Mouse (Mus musculus): ENCODE measurements around the gene Exoc8. TPM values are rescaled to one million over a fixed set of nuclear protein-coding genes. Genes with fewer than 3 reads are reported as not detected.
A peak's percentile ranks its signal among the peaks of the same experiment; 100 is the strongest.

The Exoc8 gene
- total RNA-seq, 2 experiments from 2014 or later: 17.1 to 19.8 TPM

DNA sequence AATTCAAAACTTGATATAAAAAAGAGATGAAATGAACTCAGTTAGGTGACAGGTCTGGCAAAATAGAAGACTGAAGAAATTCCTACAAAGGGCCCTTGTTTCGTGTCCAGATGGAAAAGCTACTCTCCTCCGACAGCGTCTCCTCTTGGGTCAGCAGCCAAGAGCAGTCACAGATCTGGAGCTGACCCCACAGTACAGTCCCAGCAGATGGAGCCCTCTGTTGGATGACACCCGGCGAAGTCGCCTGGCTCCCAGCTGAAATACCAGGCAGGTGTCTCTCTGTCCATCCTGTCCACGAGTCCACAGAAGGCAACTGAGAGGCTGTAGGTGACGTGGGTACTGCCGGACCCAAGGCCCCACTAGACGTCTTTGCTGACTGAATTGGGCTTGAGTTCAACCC lies 12.8 kb upstream of the Exoc8 start:
- DNase-seq (ENCODE audit: low spot score in 2 of 2): no peak

DNA sequence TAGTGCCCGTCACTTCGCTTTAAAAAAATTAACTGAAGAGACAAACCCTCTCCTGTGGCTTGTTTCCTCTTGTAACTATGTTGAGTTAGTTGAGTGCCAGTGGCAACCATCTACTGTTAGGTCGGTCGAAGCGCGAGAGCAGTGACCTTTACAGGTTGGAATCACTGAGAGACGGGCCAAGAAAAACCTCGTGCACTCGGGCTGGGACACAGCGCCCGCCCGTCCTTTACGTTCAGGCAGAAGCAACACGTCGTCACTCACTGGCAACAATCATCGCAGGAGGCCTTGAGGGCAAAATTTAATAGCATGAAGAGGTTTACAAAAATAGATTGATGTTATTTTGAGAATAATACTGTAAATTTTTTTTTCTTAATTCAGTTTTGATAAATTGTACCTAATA lies 12.4 kb upstream of the Exoc8 start:
- no peak for DNase-seq (ENCODE audit: low spot score in 2 of 2)

DNA sequence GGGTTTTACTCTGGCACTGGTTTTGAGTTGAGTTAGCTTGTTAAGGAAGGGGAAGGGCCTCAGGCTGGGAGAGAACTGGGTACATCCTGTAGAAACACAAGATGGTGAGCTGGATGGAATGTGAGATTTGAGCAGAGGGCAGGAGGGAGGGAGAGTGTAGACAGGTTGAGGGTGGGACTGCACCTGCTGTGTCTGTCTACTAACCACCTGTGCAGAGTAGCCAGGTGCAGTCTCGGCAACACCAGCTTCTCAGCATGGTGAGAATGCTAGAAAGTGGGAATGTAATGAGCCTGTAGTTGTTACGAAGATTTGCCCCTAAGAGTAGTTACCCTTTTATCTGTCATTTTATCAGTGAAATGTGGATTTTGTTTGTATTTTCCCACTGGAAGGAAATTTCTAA lies 8.0 kb upstream of the Exoc8 start:
- no peak for DNase-seq (ENCODE audit: low spot score in 2 of 2)

DNA sequence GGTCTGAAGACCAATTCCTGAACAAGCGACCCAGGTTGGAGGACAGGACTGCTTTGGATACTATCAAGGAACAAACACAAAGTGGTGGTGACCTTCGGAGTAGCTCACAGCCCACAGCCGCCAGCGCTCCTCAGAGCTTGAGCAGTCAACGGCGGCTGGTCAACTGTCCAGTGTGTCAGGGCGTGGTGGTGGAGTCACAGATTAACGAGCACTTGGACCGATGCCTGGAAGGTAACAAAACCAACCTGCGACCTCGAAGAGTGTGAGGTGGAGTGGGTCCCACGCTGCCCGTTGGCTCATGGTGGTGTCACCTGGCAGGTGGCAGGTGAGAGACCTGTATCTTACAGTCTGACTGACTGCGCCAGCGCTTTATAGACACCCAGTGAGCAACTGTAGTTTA lies 5.7 kb upstream of the Exoc8 start:
- DNase-seq (ENCODE audit: low spot score in 2 of 2): no peak

DNA sequence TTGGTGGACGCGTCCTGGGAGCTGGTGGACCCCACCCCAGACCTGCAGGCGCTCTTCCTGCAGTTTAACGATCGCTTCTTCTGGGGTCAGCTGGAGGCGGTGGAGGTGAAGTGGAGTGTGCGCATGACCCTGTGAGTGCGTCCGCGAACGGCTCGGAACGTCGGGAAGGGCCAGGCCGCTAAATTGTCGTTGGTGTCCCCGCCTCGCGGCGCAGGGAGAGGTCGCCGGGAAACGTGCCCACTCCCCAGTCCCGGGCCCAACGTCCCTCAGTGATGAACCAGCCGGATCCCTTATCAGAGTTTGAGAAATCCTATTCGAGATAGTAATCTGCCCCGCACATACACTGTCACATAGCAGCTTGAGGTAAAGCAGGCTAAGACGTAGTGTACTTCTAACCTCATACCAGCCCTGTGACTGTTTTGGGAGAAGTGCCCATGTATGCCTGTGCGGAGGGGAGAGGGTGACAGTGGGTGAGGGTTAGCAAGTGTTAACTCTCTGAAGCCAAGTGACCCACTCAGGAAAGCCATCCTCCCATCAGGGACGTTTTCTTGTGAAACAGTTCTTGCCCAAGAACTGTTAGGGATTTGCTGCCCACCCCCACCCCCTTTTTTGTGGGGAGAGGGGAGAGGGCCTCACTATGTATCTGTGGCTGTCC lies 873 bp upstream of the Exoc8 start:
- DNase-seq (ENCODE audit: low spot score in 2 of 2): peak in 1 of 2 experiments; percentile 18

DNA sequence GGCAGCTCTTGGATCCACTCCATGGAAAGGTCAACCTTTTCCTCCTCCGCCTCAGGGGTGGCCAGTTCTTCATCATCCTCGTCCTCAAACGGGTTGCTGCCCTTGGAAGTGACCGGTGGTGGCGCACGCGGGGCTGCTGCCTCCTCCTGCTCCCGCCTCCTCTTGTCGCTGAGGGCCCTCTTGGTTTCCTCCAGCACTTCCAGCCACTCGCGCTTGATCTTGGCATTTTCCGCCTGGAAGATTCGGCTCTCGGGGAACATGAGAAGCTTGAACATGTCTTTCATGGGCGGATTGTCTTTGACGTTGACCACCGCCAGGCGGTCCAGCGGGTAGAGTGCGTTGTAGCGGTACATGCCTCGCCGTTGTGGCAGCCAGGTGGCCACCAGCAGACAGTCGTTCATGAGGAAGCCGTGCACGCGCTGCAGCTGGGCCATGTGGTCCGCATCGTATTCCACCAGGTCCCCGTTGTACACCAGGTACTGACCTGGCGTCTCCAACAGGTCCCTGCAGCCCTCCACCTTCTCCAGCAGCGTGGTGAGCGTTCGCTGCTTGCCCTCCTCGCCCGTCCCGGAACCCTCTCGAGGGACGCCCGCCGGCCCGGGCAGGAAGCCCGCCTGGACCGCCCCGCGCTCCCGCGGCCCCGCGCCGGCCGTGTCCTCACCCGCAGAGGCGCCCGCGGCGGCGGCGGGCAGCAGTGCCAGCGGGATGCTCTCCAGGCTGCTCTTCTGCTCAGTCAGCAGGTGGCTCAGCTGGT lies 696 bp downstream of the Exoc8 start:
- DNase-seq (ENCODE audit: low spot score in 2 of 2): peak; percentile 50 to 51

DNA sequence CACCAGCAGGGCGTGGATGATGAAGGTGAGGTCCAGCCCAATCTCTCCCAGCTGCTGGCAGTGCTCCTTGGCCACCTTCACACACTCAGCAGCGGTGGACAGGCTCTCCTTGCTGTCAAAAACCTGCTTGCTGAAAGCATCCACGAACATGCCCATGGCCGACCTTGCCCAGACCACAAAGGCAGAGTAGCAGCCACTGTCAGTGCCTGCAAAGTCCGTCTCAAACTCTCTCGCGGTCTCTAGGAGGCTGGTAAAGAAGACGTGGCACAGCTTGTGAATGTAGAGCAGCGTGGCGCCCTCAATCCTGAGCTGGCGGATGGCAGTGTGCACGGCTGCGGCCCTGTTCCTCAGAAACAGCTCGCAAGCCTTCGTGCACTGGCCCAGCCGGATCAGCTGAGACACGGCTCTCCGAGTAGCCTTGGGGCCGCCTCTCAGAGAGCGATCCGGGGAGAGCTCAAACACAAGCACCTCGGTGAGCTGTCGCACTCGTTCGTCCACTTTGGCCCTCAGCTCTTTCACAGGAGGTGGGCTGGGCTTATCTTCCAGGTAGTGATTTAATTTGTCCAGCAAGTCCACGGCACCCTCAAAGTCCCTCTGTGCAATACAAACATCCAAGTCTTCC lies 1.4 kb downstream of the Exoc8 start:
- DNase-seq (ENCODE audit: low spot score in 2 of 2): no peak

DNA sequence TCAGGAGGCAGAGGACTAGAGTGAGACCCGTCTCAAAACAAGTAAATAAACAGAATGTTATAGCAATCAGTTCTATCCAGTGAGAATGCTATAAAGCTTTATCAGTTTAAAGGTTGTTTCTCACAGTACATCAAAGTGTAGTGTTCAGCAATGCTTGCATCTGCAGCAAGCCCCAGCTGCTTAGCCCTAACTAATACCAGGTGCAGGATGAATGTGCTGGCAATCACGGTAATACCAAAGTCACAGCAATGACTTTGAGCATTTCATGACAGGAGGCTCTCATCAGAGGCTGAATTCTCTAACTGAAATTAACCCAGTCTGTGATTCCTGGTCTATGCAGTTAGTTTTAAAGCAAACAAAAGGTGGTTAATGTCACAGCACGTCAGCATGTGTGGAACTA lies 4.9 kb downstream of the Exoc8 start:
- no peak for DNase-seq (ENCODE audit: low spot score in 2 of 2)

DNA sequence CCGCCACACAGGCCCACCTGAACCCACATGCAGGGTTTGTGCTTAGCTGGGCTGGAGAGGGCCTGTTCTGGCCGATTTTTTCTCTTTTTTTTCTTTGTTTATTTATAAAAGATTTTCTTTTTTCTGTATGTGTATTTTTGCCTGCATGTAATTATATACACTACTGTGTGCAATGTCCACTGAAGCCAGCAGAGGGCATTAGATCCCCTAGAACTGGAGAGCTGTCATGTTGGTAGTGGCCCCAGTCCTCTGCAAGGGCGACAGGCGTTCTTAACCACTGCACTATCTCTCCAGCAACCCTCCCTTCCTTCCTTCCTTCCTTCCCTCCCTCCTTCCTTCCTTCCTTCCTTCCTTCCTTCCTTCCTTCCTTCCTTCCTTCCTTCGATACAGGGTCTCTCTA lies 9.1 kb downstream of the Exoc8 start:
- DNase-seq (ENCODE audit: low spot score in 2 of 2): no peak

DNA sequence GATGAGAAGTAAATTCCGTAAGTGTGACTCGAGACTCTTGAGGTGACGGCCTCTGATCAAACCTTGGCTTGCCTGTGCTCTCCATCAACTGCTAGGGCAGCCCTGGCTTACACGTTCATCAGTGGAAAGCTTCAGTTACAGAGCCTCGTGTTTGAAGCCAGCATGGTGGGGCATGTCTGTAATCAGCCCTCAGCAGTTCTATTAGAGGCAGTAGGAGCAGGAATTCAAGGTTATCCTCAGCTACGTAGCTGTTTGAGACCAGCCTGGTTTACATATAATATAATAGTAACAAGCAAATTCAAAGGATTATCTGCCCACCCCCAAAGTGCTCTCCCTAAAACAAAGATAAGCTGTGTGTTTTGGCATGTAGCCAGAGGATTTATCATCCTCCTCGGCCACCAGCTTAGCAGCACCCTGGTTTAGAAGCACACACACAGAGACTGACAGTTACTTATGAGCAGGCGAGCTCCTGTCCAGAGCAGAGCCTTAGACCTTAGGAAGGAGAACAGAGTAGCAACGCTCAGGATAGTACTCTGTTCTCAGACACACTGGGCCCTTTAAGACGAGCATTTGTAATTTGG lies 18.5 kb downstream of the Exoc8 start:
- DNase-seq (ENCODE audit: low spot score in 2 of 2): no peak

DNA sequence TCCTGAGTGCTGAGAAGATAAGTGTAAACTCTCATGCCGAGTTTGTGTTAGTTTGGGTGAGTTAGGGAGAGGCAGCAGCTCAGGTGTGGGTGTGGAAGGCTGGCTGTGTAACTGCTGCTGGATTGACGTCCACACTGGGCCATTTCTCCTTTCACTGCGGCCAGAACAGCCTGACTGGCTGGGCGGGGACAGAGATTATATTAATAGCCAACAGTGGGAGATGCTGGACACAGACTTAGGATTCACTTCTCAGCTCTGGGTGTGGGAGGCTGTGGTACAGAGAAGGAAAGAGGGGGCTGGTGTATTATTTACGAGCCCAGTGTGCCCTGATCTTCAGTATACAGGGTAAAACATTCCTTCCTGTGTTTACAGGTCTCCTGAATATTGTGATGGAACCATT lies 19.4 kb downstream of the Exoc8 start:
- DNase-seq (ENCODE audit: low spot score in 2 of 2): no peak

DNA sequence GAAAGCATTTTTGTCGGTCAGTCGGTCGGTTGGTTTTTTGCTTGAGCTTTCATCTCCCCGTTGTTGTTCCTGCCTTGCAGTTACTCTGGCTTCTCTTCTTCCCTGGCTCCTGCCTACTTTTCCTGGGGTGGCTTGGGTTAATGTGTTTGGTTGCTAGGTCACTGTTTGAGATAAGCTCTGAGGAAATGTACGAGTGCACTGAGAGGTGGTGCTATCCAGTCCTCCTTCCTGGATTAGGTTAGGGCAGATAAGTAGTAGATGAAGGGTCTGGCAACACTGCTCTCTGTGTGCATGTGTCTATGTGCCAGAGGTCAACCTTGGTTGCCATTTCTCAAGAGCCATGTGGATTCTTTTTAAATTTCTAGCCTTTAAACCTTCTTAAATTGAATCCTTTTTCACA lies 24.8 kb downstream of the Exoc8 start:
- no peak for DNase-seq (ENCODE audit: low spot score in 2 of 2)

DNA sequence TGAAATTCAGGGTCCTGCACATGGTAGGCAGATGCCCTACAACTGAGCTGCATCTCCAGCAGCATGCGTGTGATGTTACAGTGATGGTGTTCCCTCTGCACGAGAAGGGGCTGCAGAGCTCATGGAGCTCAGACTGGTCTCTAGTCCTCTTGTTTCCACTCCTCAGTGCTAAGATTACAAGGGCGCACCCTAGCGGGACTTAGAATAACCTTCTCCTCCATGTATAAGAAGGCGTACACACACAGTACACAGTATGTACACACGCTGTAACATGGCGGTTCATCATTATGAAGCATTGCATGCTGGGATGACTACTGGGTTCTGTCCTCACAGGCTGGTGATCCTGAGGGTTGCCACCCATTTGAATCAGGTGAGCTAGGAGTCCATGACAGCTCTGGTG lies 25.4 kb downstream of the Exoc8 start:
- no peak for DNase-seq (ENCODE audit: low spot score in 2 of 2)

DNA sequence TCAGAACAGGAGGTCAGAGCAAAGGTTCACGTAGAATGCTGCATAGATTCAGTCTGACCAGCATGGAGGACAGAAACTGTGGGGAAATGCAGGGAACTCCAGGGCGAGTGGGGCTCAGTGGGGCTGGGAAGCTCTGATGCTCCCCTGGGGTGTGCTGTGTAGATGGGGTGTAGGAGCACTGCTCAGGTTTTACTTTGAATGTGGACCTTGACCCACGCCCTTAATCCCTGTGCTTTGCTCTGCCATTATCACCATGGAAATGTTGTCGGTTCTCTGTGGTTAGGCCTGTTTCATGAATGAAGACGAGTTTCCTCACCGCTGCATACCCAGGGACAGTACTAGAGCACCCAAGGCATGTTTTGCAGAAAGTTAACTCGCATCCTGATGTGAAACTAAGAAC lies 26.0 kb downstream of the Exoc8 start:
- DNase-seq (ENCODE audit: low spot score in 2 of 2): no peak

DNA sequence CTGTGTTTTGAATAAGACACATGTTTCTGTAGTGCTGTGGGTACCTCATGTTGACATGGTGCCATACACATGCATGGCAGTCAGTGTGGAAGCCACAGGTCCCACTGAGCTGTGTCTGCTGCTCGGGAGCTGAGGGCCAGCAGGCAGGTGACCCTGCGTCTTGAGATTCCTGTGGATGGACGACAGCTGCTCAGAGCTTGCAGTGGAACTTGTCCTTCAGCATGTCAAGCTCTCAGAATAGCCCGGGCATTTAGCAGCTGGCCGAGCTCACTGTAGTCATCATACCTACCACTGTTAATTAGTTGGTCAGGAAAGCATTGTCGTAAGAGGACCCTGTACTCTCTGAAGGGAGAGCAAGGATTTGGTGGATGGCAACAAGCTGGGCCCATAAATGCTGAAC lies 27.8 kb downstream of the Exoc8 start:
- DNase-seq (ENCODE audit: low spot score in 2 of 2): no peak

DNA sequence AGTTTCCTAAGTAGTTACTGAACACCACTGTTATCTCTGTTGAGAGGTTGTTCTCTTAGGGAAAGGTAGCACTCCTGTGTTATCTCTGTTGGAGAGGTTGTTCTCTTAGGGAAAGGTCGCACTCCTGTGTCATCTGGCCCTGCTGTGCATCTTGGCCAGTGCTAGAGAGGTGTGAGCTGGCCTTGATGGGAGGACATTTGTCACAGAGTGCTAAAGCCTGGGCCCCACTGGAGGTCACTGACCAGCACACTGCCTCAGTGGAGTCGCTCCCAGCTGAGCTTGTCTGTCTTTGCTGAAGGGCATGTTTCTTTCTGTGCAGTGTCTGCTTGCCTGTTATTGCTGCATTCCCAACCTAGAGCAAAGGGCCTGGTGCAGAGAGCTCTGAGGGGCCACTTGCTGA lies 30.4 kb downstream of the Exoc8 start:
- DNase-seq (ENCODE audit: low spot score in 2 of 2): no peak

DNA sequence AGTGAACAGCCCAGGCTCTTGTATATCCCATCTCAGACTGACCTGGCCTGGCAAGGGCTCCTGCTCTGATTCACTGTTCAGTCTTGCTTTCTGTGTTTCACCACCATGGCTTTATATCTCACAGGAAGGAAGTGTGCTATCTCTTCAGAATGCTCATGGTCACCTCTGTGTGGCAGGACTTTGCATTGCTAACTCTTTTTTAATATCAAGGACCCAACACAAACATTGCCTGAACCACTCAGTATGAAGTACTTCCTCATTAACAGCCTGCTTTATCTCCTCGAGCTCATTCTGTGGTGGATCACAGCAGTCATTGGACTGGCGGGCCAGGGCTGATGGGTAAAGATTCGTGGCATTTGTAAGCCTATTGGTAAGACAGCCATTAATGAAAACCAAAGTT lies 30.8 kb downstream of the Exoc8 start:
- no peak for DNase-seq (ENCODE audit: low spot score in 2 of 2)

DNA sequence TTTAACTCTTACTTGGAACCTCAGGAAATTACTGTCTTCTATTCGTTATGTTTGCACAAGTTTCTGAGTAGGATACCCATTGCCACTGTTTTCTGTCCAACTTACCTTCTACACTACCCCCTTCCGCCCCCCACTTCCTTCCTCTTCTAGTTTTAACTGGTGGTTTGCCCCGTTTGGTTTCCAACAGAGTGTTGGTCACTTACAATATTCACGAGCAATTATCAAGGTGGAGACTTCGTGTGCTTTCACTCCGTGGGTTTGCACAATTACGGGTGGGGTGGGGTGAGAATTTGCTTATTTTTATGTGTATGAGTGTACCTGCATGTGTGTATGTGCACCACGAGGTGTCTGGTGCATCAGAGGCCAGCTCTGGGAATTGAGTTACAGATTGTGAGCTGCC lies 33.8 kb downstream of the Exoc8 start:
- no peak for DNase-seq (ENCODE audit: low spot score in 2 of 2)

DNA sequence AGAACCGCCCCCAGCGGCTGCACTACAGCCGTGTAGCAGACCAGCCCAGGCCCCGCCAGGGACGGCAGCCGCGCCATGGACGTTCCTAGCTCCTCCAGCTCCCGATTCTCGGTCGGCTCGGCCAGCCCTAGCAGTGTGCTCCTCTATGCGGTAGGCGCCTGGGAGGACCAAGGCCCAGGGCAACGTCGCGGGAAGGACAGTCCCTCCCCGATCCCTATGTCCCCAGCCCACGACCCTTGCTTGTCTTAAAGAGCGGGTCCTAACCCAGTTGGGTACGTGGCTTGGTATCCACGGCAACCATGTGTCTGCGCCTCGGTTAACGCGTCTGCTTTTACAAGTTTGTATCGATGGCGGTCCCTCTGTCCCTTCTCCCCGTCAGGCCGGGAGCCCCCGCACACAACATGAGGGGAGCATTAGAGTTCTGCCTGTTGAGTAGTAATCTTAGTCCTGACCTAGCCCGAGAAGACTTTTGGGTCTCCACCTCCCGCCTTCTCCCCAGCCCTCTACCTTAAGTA lies 34.3 kb downstream of the Exoc8 start:
- DNase-seq (ENCODE audit: low spot score in 2 of 2): no peak

DNA sequence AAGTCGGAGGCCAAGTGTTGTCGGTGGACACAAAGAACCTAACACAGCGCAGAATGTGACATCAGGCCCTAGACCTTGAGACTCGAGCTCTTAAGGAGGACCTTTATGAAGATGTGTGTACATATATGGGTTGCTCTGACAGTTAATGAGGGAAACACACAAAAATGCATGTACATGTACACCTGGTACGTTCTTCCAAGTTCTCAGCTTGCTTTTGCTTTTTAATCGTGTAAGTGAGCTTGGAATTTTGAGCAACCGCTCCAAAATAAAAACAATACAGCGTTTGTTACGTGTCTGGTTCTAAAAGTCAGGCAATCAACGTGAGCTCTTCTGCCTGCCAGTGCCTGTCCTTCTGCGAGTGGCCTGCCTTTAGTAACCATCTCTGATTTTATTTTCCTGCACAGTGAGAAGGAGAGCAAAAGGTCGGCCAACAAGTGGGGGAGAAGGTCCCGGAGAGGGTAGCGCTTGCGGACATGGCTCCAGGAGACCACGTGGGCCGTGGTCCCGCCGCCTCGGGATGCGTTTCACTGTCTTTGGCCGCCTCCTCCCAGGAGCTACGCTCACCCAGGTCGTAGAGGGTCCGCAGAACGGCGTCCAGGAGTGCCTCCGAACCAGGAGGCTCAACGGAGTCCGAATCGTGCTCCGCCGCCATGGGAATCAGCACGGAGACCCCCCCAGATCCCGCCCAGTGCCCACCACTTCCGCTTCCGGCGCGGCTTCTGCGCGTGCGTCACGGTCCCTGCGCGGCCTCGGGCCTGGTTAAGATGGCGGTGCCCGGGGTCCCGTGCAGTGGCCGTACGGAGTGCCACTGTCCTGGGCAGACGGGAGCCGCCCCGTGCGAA lies 35.0 kb downstream of the Exoc8 start, which contains the start of the genes Gnpat and 2810004N23Rik:
TSS of gene Gnpat (plus strand) at position 713 of the 842 bp plus-strand sequence.
TSS of gene 2810004N23Rik (minus strand) at position 800 of the 842 bp plus-strand sequence.
- DNase-seq (ENCODE audit: low spot score in 2 of 2): peak; percentile 90 to 93

DNA sequence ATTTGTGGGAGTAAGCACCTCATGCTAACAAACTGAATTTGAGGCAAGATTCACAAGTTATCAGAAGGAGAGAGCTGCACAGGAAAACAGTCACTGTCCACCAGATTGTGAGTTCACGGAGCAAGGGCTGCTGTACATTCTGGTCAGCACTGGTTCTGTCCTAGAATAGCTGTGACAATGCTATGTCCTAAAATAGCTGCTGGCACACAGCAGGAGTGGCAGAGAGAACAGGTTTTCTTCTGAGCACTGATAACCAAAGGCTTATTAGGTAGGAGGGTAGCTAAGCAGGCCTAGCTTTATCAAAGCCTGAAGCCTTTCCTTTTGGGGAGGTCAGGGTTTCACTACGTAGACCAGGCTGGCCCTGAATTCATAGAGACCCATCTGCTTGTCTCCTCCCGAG lies 37.3 kb downstream of the Exoc8 start:
- no peak for DNase-seq (ENCODE audit: low spot score in 2 of 2)

Measured in adrenal gland, postnatal 4 days (tissue).